Mouse (Mus musculus) frontal cortex, adult 2 months (tissue): ENCODE data around the gene Mfsd12. TPM values are rescaled to one million over a fixed set of nuclear protein-coding genes. Genes with fewer than 3 reads are reported as not detected.

ENCODE experiments used
- DNase-seq, 2 experiments: peaks; one replicate each; pipeline ENCODE4 v3.0.0; 2022; ENCODE audit warnings: low spot score in 1 of 2; ENCODE audit errors: extremely low spot score in 1 of 2
- polyA plus RNA-seq: library from polyadenylated mRNA; depleted of rRNA; stranded (reverse); fragments of >200 nt; gene quantifications from 2 replicates; pipeline ENCODE4 v1.2.3, GENCODE M21; 2012

Gene Mfsd12
- polyA plus RNA-seq, 1 experiment: 27.5 TPM

GRCm38 (mm10) chr10:81327959-81328358 lies 29.3 kb upstream of the Mfsd12 start:
- DNase-seq: no peak

- no peak for DNase-seq
Measured at GRCm38 (mm10) chr10:81328386-81328785, 28.9 kb upstream of the Mfsd12 start, which contains the start of gene Tbxa2r. Gene Tbxa2r (plus strand): TSS chr10:81328731.

- DNase-seq: no peak
Measured at GRCm38 (mm10) chr10:81329194-81329975, 27.9 kb upstream of the Mfsd12 start.

- no peak for DNase-seq
Measured at GRCm38 (mm10) chr10:81330007-81330406, 27.3 kb upstream of the Mfsd12 start.

GRCm38 (mm10) chr10:81332277-81332676 lies 25.0 kb upstream of the Mfsd12 start:
- DNase-seq: no peak

- no peak for DNase-seq
Measured at GRCm38 (mm10) chr10:81334324-81334723, 23.0 kb upstream of the Mfsd12 start.

GRCm38 (mm10) chr10:81335393-81336340 lies 21.6 kb upstream of the Mfsd12 start:
- DNase-seq: no peak

- DNase-seq: no peak
Measured at GRCm38 (mm10) chr10:81336558-81336957, 20.7 kb upstream of the Mfsd12 start.

GRCm38 (mm10) chr10:81340551-81341332 lies 16.5 kb upstream of the Mfsd12 start:
- DNase-seq: no peak

GRCm38 (mm10) chr10:81341333-81341949 lies 15.8 kb upstream of the Mfsd12 start:
- peak in 1 of 2 experiments; percentile 69 for DNase-seq

GRCm38 (mm10) chr10:81342686-81343505 lies 14.4 kb upstream of the Mfsd12 start, which contains the start of gene Gipc3:
Gene Gipc3 (minus strand): TSS chr10:81343266.
- no peak for DNase-seq

- no peak for DNase-seq
Measured at GRCm38 (mm10) chr10:81344421-81345161, 12.7 kb upstream of the Mfsd12 start.

- DNase-seq: no peak
Measured at GRCm38 (mm10) chr10:81345162-81345534, 12.1 kb upstream of the Mfsd12 start.

GRCm38 (mm10) chr10:81346453-81347067 lies 10.7 kb upstream of the Mfsd12 start:
- DNase-seq: peak in 1 of 2 experiments; percentile 54

- no peak for DNase-seq
Measured at GRCm38 (mm10) chr10:81349146-81349545, 8.1 kb upstream of the Mfsd12 start.

GRCm38 (mm10) chr10:81349961-81350350 lies 7.3 kb upstream of the Mfsd12 start:
- DNase-seq: no peak

- DNase-seq: peak; percentile 99 to 100
Measured at GRCm38 (mm10) chr10:81350351-81351063, 6.8 kb upstream of the Mfsd12 start, which contains the start of gene Hmg20b. Gene Hmg20b (minus strand): TSS chr10:81350480.
